Mouse (Mus musculus): Measurements from ENCODE around the gene Olfr172. TPM values are rescaled to one million over a fixed set of nuclear protein-coding genes. Genes with fewer than 3 reads are reported as not detected.

Olfr172 gene
- not detected in 2 replicates for polyA plus RNA-seq (2016; fragmentation: Nextera tagmentation; extraction: Ambion mirVana)

- no peaks in the 10 kb centered on the region for H3K27me3 ChIP-seq
- H3K9me3 ChIP-seq = no peaks in the 10 kb centered on the region
- H3K27ac ChIP-seq = no peak within 1 kb of the TSS
- H3K4me2 ChIP-seq = no peak within 1 kb of the TSS
- no peak within 1 kb of the TSS for H3K9ac ChIP-seq
- no peak within 1 kb of the TSS for H3K4me3 ChIP-seq (replicated peaks)
- no peaks in the 10 kb centered on the region for H3K4me1 ChIP-seq
- no peaks in the 10 kb centered on the region for H3K36me3 ChIP-seq (replicated peaks)
- 91% methylated on average over 1 of the region's 1 CpGs for WGBS
- no peak for ATAC-seq (ENCODE audit: low FRiP score)
Measured at GRCm38 (mm10) chr16:58763076-58763475, at the start of gene Olfr172. Gene Olfr172, minus strand, starts transcription at chr16:58763176.

DNA sequence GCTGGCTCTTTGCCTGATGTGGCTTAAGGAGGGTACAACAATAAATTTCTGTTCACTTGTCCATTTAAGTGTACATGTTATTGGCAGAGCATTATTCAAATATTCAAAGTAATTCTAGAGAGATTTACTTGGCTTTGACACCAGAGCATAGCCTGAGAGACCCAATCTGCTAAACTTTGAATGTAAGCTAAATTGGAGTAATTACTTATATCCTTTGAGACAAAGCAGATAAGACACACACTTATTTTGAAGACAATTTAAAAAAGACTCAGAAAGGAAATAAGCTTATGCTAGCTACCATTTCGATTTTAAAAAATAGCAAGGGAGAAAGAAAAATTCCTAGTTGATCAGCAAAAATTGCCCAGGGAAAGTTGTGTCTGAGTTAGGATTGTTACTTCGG, 37.2 kb upstream of the Olfr172 start, which contains the start of gene Olfr173:
Gene Olfr173 (minus strand): TSS at position 101 of the 400 bp plus-strand sequence.
- Histone ChIP-seq H3K27ac (no peak within 1 kb of the TSS), H3K4me2 (no peak within 1 kb of the TSS), H3K36me3 (replicated peaks) (no peaks in the 10 kb centered on the region), H3K9me3 (no peaks in the 10 kb centered on the region), H3K4me1 (no peaks in the 10 kb centered on the region), H3K9ac (no peak within 1 kb of the TSS), H3K4me3 (replicated peaks) (no peak within 1 kb of the TSS), H3K27me3 (no peaks in the 10 kb centered on the region)
- 84% methylated on average over 2 of the region's 2 CpGs for WGBS
- no peak for ATAC-seq (ENCODE audit: low FRiP score)

DNA sequence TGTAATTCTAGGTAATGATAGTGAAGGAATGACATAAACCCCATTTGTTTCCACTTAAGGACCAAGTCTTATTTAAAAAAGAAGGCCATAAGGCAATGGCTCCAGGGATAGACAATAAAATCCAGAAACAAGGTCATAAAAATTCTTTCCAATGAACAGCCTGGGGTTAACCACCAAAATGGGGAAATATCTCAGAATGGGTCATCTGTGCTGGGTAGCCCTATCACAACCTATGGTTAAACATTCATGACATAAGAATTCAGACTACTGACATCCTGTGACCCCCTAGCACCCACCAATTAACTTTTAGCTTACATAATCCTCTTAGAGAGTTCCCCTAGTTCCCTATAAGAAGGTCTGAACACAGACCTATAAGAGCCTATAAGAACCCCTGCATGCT, 6.8 kb downstream of the Olfr172 start:
- ATAC-seq (ENCODE audit: low FRiP score) = no peak
- Histone ChIP-seq H3K4me1 (no peaks in the 10 kb centered on the region), H3K36me3 (replicated peaks) (no peaks in the 10 kb centered on the region), H3K4me3 (replicated peaks) (no peak overlapping the region), H3K4me2 (no peak overlapping the region), H3K9me3 (no peaks in the 10 kb centered on the region), H3K27ac (no peak overlapping the region), H3K27me3 (no peaks in the 10 kb centered on the region), H3K9ac (no peak overlapping the region)

DNA sequence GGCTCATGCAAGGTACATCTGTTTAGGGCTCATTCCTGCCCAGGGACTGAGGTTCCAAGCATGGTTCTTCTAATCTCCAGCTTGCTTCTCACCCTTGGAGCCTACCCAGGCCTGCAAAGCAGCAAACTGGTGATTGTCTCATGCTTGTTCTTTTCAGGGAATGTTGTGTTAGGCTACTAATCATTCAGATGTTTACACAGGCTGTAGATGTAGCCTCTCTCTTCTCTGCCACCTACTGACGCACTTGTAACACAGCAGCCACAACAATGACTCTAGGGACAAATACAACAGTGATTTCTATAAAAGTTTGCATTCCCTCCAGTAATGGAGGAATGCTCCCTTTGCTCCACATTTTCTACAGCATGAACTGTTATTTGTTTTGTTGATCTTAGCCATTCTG, 11.7 kb downstream of the Olfr172 start:
- ATAC-seq (ENCODE audit: low FRiP score) = no peak
- 25% methylated on average over 1 of the region's 1 CpGs for WGBS
- Histone ChIP-seq H3K4me3 (replicated peaks) (no peak overlapping the region), H3K4me2 (no peak overlapping the region), H3K36me3 (replicated peaks) (no peaks in the 10 kb centered on the region), H3K9me3 (no peaks in the 10 kb centered on the region), H3K27me3 (no peaks in the 10 kb centered on the region), H3K9ac (no peak overlapping the region), H3K27ac (no peak overlapping the region), H3K4me1 (no peaks in the 10 kb centered on the region)

GRCm38 (mm10) chr16:58746715-58747114, 16.3 kb downstream of the Olfr172 start:
- no peaks in the 10 kb centered on the region for H3K4me1 ChIP-seq
- no peaks in the 10 kb centered on the region for H3K36me3 ChIP-seq (replicated peaks)
- H3K4me2 ChIP-seq = no peak overlapping the region
- no peak overlapping the region for H3K4me3 ChIP-seq (replicated peaks)
- ATAC-seq (ENCODE audit: low FRiP score) = no peak
- H3K27ac ChIP-seq = no peak overlapping the region
- 79% methylated on average over 4 of the region's 4 CpGs for WGBS
- no peaks in the 10 kb centered on the region for H3K27me3 ChIP-seq
- H3K9me3 ChIP-seq = no peaks in the 10 kb centered on the region
- H3K9ac ChIP-seq = no peak overlapping the region

GRCm38 (mm10) chr16:58740751-58741150, 22.2 kb downstream of the Olfr172 start:
- Histone ChIP-seq H3K27ac (no peak overlapping the region), H3K4me2 (no peak overlapping the region), H3K4me1 (no peaks in the 10 kb centered on the region), H3K9ac (no peak overlapping the region), H3K27me3 (no peaks in the 10 kb centered on the region), H3K36me3 (replicated peaks) (no peaks in the 10 kb centered on the region), H3K4me3 (replicated peaks) (no peak overlapping the region), H3K9me3 (no peaks in the 10 kb centered on the region)
- WGBS = 94% methylated on average over 5 of the region's 5 CpGs
- no peak for ATAC-seq (ENCODE audit: low FRiP score)

DNA sequence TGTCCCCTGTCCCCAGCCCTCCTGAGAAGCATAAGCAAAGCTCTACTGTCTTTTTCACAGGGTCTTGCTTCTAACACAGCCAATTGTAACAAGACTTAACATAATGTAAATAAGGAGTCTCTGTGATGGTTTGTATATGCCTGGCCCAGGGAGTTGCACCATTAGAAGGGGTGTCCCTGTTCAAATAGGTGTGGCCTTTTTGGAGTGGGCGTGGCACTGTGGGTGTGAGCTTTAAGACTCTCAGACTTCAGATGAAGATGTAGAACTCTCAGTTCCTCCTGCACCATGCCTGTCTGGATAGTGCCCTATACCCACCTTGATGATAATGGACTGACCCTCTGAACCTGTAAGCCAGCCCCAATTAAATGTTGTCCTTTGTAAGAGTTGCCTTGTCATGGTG, 24.2 kb downstream of the Olfr172 start:
- H3K9ac ChIP-seq = no peak overlapping the region
- peaks cover 13% of the 10 kb centered on the region for H3K36me3 ChIP-seq (replicated peaks)
- 90% methylated on average over 1 of the region's 1 CpGs for WGBS
- H3K27me3 ChIP-seq = no peaks in the 10 kb centered on the region
- no peak overlapping the region for H3K27ac ChIP-seq
- no peaks in the 10 kb centered on the region for H3K9me3 ChIP-seq
- no peak for ATAC-seq (ENCODE audit: low FRiP score)
- no peak overlapping the region for H3K4me2 ChIP-seq
- H3K4me1 ChIP-seq = no peaks in the 10 kb centered on the region
- no peak overlapping the region for H3K4me3 ChIP-seq (replicated peaks)

GRCm38 (mm10) chr16:58738205-58738604, 24.8 kb downstream of the Olfr172 start:
- WGBS = 87% methylated on average over 4 of the region's 4 CpGs
- no peaks in the 10 kb centered on the region for H3K9me3 ChIP-seq
- peaks cover 18% of the 10 kb centered on the region for H3K36me3 ChIP-seq (replicated peaks)
- no peaks in the 10 kb centered on the region for H3K27me3 ChIP-seq
- no peak overlapping the region for H3K9ac ChIP-seq
- H3K4me2 ChIP-seq = no peak overlapping the region
- no peak overlapping the region for H3K4me3 ChIP-seq (replicated peaks)
- no peak for ATAC-seq (ENCODE audit: low FRiP score)
- H3K4me1 ChIP-seq = no peaks in the 10 kb centered on the region
- no peak overlapping the region for H3K27ac ChIP-seq

DNA sequence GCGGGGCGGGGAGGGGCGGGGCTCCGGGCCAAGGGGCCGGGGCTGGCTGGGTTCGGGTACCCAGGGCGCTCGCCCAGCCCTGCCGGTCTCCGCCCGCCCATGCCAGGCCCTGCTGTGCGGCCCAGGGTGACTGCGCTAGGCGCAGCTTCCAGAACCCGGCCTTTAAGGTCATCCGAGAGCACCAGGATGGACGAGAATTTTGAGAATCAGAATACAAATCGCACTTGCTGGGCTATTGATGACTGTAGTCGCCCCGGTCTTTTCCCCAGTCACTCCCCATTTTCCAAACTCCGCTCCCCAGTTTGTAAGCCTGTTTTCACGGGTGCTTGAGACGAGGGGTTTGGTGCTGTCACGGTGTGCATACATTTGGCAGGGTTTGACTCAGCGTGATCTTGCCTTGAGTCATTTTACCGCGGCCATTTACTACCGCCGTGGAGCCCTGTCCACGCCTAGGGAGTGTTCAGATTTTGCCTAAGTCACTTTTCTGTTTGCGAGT, 34.8 kb downstream of the Olfr172 start:
- Histone ChIP-seq H3K36me3 (replicated peaks) (peaks cover 32% of the 10 kb centered on the region), H3K4me1 (peaks cover 4% of the 10 kb centered on the region), H3K27me3 (no peaks in the 10 kb centered on the region), H3K27ac (peak overlapping the region; percentile 76; the same call in 1 of the 2 replicates), H3K9me3 (no peaks in the 10 kb centered on the region), H3K9ac (peak overlapping the region; percentile 78), H3K4me2 (peak overlapping the region; percentile 62), H3K4me3 (replicated peaks) (peak overlapping the region; percentile 84)
- ATAC-seq (ENCODE audit: low FRiP score) = peak; percentile 92
- under 1% methylated on average over 20 of the region's 31 CpGs for WGBS

- Histone ChIP-seq H3K27ac (peak within 1 kb of the TSS; percentile 76; the same call in 1 of the 2 replicates), H3K27me3 (no peaks in the 10 kb centered on the region), H3K4me1 (peaks cover 4% of the 10 kb centered on the region), H3K9me3 (no peaks in the 10 kb centered on the region), H3K36me3 (replicated peaks) (peaks cover 27% of the 10 kb centered on the region), H3K9ac (peak within 1 kb of the TSS; percentile 78), H3K4me2 (peak within 1 kb of the TSS; percentile 62), H3K4me3 (replicated peaks) (peak within 1 kb of the TSS; percentile 84)
- WGBS = 2% methylated on average over 34 of the region's 35 CpGs
- peak; percentile 100 for ATAC-seq (ENCODE audit: low FRiP score)
Measured at GRCm38 (mm10) chr16:58727477-58728131, 35.4 kb downstream of the Olfr172 start, which contains the start of gene Cldnd1. Gene Cldnd1, plus strand, starts transcription at chr16:58727910.

DNA sequence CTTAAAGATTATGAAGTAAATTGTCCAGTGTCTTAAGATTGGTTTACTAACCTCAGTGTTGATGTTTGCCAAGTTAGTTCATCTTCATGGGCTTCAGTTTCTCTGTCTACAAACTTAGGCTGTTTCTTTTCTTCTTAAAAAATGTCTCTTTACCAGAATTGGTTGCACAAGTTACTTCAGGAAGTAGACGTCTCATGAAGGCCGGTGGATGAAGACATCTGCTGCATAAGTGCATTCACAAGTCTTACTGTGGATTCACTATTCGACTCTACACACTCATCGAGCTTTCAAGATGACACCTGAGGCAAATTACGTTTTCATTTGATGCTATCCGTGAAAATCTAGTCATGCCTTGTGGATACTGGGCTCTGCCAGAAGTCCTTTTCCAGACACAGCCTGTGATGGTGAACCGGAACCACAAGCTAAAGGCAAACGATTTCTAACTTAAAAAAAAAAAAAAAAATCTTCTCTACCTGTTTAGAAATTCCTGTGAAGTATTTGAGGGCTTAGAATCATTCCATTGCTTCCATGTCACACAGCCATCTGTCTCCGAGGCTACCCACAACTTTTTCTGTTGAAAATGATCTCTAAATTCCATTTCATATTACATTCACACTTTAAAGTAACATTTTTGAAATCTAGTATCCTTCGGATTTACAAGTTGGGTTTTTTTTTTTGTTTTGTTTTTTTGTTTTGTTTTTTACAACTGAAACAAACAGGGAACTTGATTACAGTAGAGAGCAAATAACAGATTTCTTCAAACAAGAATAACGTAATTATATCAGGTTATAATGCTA, 36.1 kb downstream of the Olfr172 start:
- Histone ChIP-seq H3K27me3 (no peaks in the 10 kb centered on the region), H3K4me2 (no peak overlapping the region), H3K9me3 (no peaks in the 10 kb centered on the region), H3K36me3 (replicated peaks) (peaks cover 19% of the 10 kb centered on the region), H3K27ac (no peak overlapping the region), H3K9ac (no peak overlapping the region), H3K4me1 (peaks cover 4% of the 10 kb centered on the region), H3K4me3 (replicated peaks) (0 out of 2 replicates have a peak overlapping the region, but pooled peaks have one; percentile 84)
- WGBS = 80% methylated on average over 11 of the region's 11 CpGs
- no peak for ATAC-seq (ENCODE audit: low FRiP score)

DNA sequence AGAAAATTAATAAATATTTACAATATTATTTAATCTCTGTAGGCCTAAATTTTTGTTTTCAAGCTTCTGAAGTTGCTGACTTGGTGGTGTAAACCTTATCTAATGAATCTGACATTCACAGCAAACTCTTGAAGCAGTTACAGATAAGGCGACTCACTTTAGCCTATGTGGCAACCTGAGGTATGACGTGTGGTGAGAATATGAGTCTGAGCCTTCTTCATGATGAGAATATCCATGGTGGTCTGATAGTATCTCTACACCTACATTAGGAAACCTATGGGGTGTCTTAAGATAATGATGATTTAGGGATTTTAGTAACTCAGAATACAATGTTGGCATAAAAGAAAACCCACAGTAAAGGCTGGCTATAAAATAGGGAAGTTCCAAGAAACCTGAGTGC, 40.7 kb downstream of the Olfr172 start:
- 93% methylated on average over 2 of the region's 2 CpGs for WGBS

More for the DNA sequence above, 40.7 kb downstream of the Olfr172 start:
- Histone ChIP-seq H3K27ac (no peak overlapping the region), H3K27me3 (no peaks in the 10 kb centered on the region), H3K36me3 (replicated peaks) (no peaks in the 10 kb centered on the region), H3K4me1 (no peaks in the 10 kb centered on the region), H3K4me3 (replicated peaks) (no peak overlapping the region), H3K9ac (no peak overlapping the region), H3K9me3 (no peaks in the 10 kb centered on the region), H3K4me2 (no peak overlapping the region)
- ATAC-seq (ENCODE audit: low FRiP score) = no peak
